Mouse (Mus musculus) adrenal gland, adult 18-20 months (tissue): ENCODE data around the gene Scaper. TPM values are rescaled to one million over a fixed set of nuclear protein-coding genes. Genes with fewer than 3 reads are reported as not detected.

Experiments used
- DNase-seq, 2 experiments: peaks; one replicate each; pipeline ENCODE4 v3.0.0; 2021 to 2022; ENCODE audit warnings: low spot score in 2 of 2
- long read RNA-seq, 2 experiments: library from polyadenylated mRNA; stranded (forward); transcript quantifications; one replicate each; pipeline ENCODE4 v2.0.0; 2021
- total RNA-seq, 2 experiments: library from RNA; stranded (reverse); gene quantifications; 1 replicate in 1 of 2; 2 replicates in 1 of 2; pipeline ENCODE4 v1.2.3; 2021

The Scaper gene
- total RNA-seq, result 10 to 100 TPM in 1 of 2 experiments, 1 to 10 TPM in 1; 9.0 to 11.5 TPM
- long read RNA-seq, experiment 1, full-length matches to known transcripts, result 4 of 6 reads
- long read RNA-seq, experiment 1, partial matches to known transcripts, result 1 of 6 reads
- long read RNA-seq, experiment 1, other reads (novel, unspliced or antisense), result 1 of 6 reads
- long read RNA-seq, experiment 2, full-length matches to known transcripts, result 3 of 18 reads
- long read RNA-seq, experiment 2, partial matches to known transcripts, result 12 of 18 reads
- long read RNA-seq, experiment 2, other reads (novel, unspliced or antisense), result 3 of 18 reads

GRCm38 (mm10) chr9:55937664-55938617 lies at the start of gene Scaper:
TSS of gene Scaper (minus strand) at chr9:55938119.
- peak; percentile 85 to 86 for DNase-seq

GRCm38 (mm10) chr9:55946819-55947218 lies 8.9 kb upstream of the Scaper start:
- DNase-seq, result peak; percentile 31 to 38

GRCm38 (mm10) chr9:55941356-55941755 lies 3.4 kb upstream of the Scaper start:
- no peak for DNase-seq

- DNase-seq, result no peak
Observed at GRCm38 (mm10) chr9:55938618-55938985, 683 bp upstream of the Scaper start.

- no peak for DNase-seq
Observed at GRCm38 (mm10) chr9:55937224-55937663, 675 bp downstream of the Scaper start.

GRCm38 (mm10) chr9:55932482-55932881 lies 5.4 kb downstream of the Scaper start:
- no peak for DNase-seq

GRCm38 (mm10) chr9:55918579-55918978 lies 19.3 kb downstream of the Scaper start:
- DNase-seq, result no peak

- DNase-seq, result no peak
Observed at GRCm38 (mm10) chr9:55916751-55917150, 21.2 kb downstream of the Scaper start.

GRCm38 (mm10) chr9:55911481-55911880 lies 26.4 kb downstream of the Scaper start:
- DNase-seq, result no peak

- DNase-seq, result no peak
Observed at GRCm38 (mm10) chr9:55902964-55903363, 35.0 kb downstream of the Scaper start.

- DNase-seq, result no peak
Observed at GRCm38 (mm10) chr9:55901588-55901987, 36.3 kb downstream of the Scaper start.

- no peak for DNase-seq
Observed at GRCm38 (mm10) chr9:55900531-55900930, 37.4 kb downstream of the Scaper start.

- no peak for DNase-seq
Observed at GRCm38 (mm10) chr9:55878066-55878465, 59.9 kb downstream of the Scaper start.

- no peak for DNase-seq
Observed at GRCm38 (mm10) chr9:55789442-55789841, 148.5 kb downstream of the Scaper start.

- DNase-seq, result no peak
Observed at GRCm38 (mm10) chr9:55712016-55712415, 225.9 kb downstream of the Scaper start.

- DNase-seq, result no peak
Observed at GRCm38 (mm10) chr9:55710553-55710952, 227.4 kb downstream of the Scaper start.

- no peak for DNase-seq
Observed at GRCm38 (mm10) chr9:55706603-55707002, 231.3 kb downstream of the Scaper start.

GRCm38 (mm10) chr9:55695307-55695706 lies 242.6 kb downstream of the Scaper start:
- no peak for DNase-seq

GRCm38 (mm10) chr9:55677099-55677498 lies 260.8 kb downstream of the Scaper start:
- DNase-seq, result no peak

GRCm38 (mm10) chr9:55646444-55646843 lies 291.5 kb downstream of the Scaper start:
- no peak for DNase-seq

GRCm38 (mm10) chr9:55626990-55627389 lies 310.9 kb downstream of the Scaper start:
- no peak for DNase-seq

GRCm38 (mm10) chr9:55614711-55615110 lies 323.2 kb downstream of the Scaper start:
- DNase-seq, result no peak
